Mouse (Mus musculus) liver, adult 2 months (tissue): ENCODE measurements around the gene Ncam1.

Source experiments
- CTCF ChIP-seq: fragments of 200-500 bp; IDR thresholded peaks from 2 replicates; pipeline ENCODE4 v1.5.1; 2011; ENCODE audit warnings: low read depth, low read length, control low read depth
- POLR2A ChIP-seq: fragments of 200-500 bp; IDR thresholded peaks from 2 replicates; pipeline ENCODE4 v1.6.1; 2011; ENCODE audit warnings: low read length, control low read depth; ENCODE audit not compliant: insufficient read depth; ENCODE audit errors: extremely low read depth

DNA sequence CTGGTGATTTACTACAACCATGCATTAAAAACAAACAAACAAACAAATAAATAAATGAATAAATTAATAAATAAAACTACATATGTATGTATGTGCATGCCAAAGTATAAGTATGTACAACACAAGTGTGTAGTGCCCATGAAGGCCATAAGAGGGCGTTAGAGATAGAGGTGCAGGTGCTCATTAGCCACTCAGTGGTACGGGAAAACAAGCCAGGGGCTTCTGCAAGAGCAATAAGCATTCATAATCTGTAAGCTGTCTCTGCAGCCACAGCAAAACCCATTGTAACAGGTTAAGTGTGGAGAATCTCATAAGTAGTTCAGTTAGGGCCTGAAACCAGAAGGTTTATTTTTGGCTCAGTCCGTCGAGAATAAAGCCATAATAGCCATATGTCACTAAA is 41.1 kb downstream of the Ncam1 start:
- TF ChIP-seq CTCF = no peak
- no peak for TF ChIP-seq POLR2A
